Mouse (Mus musculus) activated CD4-positive, CD25-positive, alpha-beta regulatory T cell, adult 9 weeks (primary cell): ENCODE measurements around the gene Heyl. TPM values are rescaled to one million over a fixed set of nuclear protein-coding genes. Genes with fewer than 3 reads are reported as not detected.

Experiments
- polyA plus RNA-seq: library from polyadenylated mRNA; unstranded; fragments of 100-300 nt; shearing (Covaris generic); gene quantifications from one replicate; pipeline ENCODE4 v1.2.1, GENCODE M21; 2017

Heyl gene
- polyA plus RNA-seq: 0.12 TPM

GRCm38 (mm10) chr4:123233492-123234084, at the start of gene Heyl:
TSS of gene Heyl (plus strand) at chr4:123233556.

DNA sequence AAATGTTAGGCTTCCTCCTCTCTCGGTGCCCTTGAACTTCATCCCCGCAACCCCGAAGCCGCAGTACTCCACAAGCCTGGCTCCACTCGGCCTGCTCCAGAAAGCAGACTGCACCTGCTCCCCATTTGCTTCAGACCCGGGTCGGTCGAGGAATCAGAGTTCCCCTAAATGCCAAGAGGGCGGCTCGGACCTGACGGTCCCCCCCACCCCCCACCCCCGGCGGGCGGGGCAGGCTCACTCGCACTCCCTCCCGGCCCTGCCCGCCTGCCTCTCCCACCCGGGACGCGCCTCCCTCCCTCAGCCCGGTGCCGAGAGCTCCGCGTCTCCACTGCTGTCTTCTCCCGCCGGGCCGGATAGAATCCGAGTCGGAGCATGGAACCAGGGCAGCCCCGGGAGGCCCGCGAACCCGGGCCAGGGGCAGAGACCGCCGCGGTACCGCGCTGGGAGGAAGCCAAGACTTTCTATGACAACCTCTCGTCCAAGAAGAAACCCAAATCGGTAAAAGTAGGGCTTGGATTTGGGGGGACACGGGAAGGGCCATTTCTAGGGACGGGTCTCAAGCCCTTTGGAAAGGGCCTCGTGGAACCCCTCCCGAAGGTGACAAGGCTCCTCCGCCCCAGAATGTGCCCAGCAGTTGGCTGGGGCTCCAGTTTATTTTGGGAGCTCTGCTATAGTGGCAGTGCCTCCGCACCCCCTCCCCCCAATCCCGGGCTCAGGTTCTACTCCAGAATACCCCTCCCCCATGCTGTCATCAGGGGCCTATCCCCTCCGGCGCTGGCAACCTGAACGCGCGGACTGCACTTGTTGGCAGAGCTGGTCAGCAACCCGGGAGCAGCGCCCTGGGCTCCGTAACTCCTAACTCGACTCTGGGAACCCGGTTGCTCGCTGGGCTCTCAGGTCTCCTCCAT, 31.9 kb upstream of the Heyl start, which contains the start of gene Nt5c1a:
TSS of gene Nt5c1a (plus strand) at position 319 of the 908 bp plus-strand sequence.

GRCm38 (mm10) chr4:123261721-123262401, 28.5 kb downstream of the Heyl start, which contains the start of gene Pabpc4:
TSS of gene Pabpc4 (plus strand) at chr4:123262351.

Other genes starting within 250 kb of the Heyl start
- not detected for gene Mycl, start 237.9 kb upstream of the Heyl start, polyA plus RNA-seq
- gene Trit1, start 217.0 kb upstream of the Heyl start, polyA plus RNA-seq: 26.3 TPM
- 0.15 TPM for gene Bmp8b, start 128.4 kb upstream of the Heyl start, polyA plus RNA-seq
- not detected for gene Oxct2b, start 117.3 kb upstream of the Heyl start, polyA plus RNA-seq
- gene Ppie, start 93.6 kb upstream of the Heyl start, polyA plus RNA-seq: 96.6 TPM
- gene Hpcal4, start 50.3 kb upstream of the Heyl start, polyA plus RNA-seq: not detected
- not detected for gene Nt5c1a, start 32.1 kb upstream of the Heyl start, polyA plus RNA-seq
- gene Pabpc4, start 28.8 kb downstream of the Heyl start, polyA plus RNA-seq: 7.2 TPM
- not detected for gene Oxct2a, start 90.1 kb downstream of the Heyl start, polyA plus RNA-seq
- not detected for gene Bmp8a, start 109.7 kb downstream of the Heyl start, polyA plus RNA-seq